Mouse (Mus musculus) heart, postnatal 0 days (tissue): ENCODE data around the gene Odam. TPM values are rescaled to one million over a fixed set of nuclear protein-coding genes. Genes with fewer than 3 reads are reported as not detected.

Source experiments
- ATAC-seq: fragments of 200-750 bp; cut with Nextera tagmentation; 2 replicates; pipeline ENCODE4 v1.8.0; 2017; ENCODE audit warnings: low read depth, moderate number of reproducible peaks, moderate library complexity; ENCODE audit not compliant: insufficient read depth
- DNase-seq: peaks from one replicate; pipeline ENCODE4 v3.0.0-alpha.2; 2016; ENCODE audit warnings: low spot score
- H3K27ac ChIP-seq: fragments of 300-500 bp; sonication (generic); 2 replicates; pipeline ENCODE4 v1.5.1; 2014; ENCODE audit warnings: low read depth, mild to moderate bottlenecking
- H3K27me3 ChIP-seq: fragments of 300-500 bp; sonication (generic); 2 replicates; pipeline ENCODE4 v1.6.1; 2014; ENCODE audit warnings: low read length, mixed read lengths; ENCODE audit not compliant: control insufficient read depth, insufficient read depth
- H3K36me3 ChIP-seq: fragments of 300-500 bp; sonication (generic); replicated peaks from 2 replicates; pipeline ENCODE4 v1.6.1; 2014; ENCODE audit warnings: low read length, mixed read lengths; ENCODE audit not compliant: control insufficient read depth, insufficient read depth
- H3K4me1 ChIP-seq: fragments of 300-500 bp; sonication (generic); 2 replicates; pipeline ENCODE4 v1.6.1; 2014; ENCODE audit warnings: antibody characterized with exemption; ENCODE audit not compliant: control insufficient read depth, insufficient read depth
- H3K4me2 ChIP-seq: fragments of 300-500 bp; sonication (generic); 2 replicates; pipeline ENCODE4 v1.6.1; 2014; ENCODE audit warnings: low read depth, mild to moderate bottlenecking, low read length, moderate library complexity
- H3K4me3 ChIP-seq: fragments of 300-500 bp; sonication (generic); 2 replicates; pipeline ENCODE4 v1.5.1; 2014; ENCODE audit warnings: low read depth, low read length
- H3K9ac ChIP-seq: fragments of 300-500 bp; sonication (generic); replicated peaks from 2 replicates; pipeline ENCODE4 v1.6.1; 2014; ENCODE audit warnings: low read depth, low read length, mixed read lengths
- H3K9me3 ChIP-seq: fragments of 300-500 bp; sonication (generic); replicated peaks from 2 replicates; pipeline ENCODE4 v1.6.1; 2016; ENCODE audit warnings: low read length; ENCODE audit not compliant: control insufficient read depth
- CTCF ChIP-seq: IDR thresholded peaks from 2 replicates; pipeline ENCODE4 v1.5.1; 2016; ENCODE audit warnings: antibody characterized with exemption, control low read depth, low read depth
- EP300 ChIP-seq: IDR thresholded peaks from 2 replicates; pipeline ENCODE4 v1.6.1; 2016; ENCODE audit warnings: antibody characterized with exemption, low read depth
- WGBS: fragments of 180-500 bp; shearing (Covaris S2); extraction: QIAGEN DNeasy Blood & Tissue Kit; methylation state at CpG from one replicate; pipeline ENCODE4 v1.1.7; 2014; 5-methylcytosine and 5-hydroxymethylcytosine counted together
- polyA plus RNA-seq: library from polyadenylated mRNA; unstranded; fragments of >200 nt; fragmentation: Nextera tagmentation; extraction: Ambion mirVana; gene quantifications from 2 replicates; pipeline ENCODE4 v1.2.1, GENCODE M21; 2015
- total RNA-seq: library from RNA; depleted of rRNA; stranded (reverse); fragments of >200 nt; gene quantifications from 2 replicates; pipeline ENCODE4 v1.2.3, GENCODE M21; 2014; ENCODE audit warnings: low replicate concordance; rRNA removed

Gene Odam
- total and polyA plus RNA-seq, 2 experiments from 2014 or later: not detected

GRCm38 (mm10) chr5:87940752-87941151, 55.9 kb downstream of the Odam start:
- Histone ChIP-seq H3K4me3 (no peak overlapping the region), H3K36me3 (no peaks in the 10 kb centered on the region), H3K27ac (no peak overlapping the region), H3K9ac (no peak overlapping the region), H3K9me3 (no peaks in the 10 kb centered on the region), H3K4me2 (no peak overlapping the region), H3K27me3 (no peaks in the 10 kb centered on the region), H3K4me1 (no peaks in the 10 kb centered on the region)
- WGBS: 32% methylated on average over 3 of the region's 3 CpGs
- DNase-seq: no peak
- ATAC-seq: no peak
- TF ChIP-seq EP300: no peak
- 0 out of 2 replicates have a peak, but pooled peaks have one; percentile 6 for TF ChIP-seq CTCF

GRCm38 (mm10) chr5:87942515-87942914, 57.7 kb downstream of the Odam start:
- Histone ChIP-seq H3K4me1 (no peaks in the 10 kb centered on the region), H3K27me3 (no peaks in the 10 kb centered on the region), H3K4me3 (no peak overlapping the region), H3K9me3 (no peaks in the 10 kb centered on the region), H3K27ac (no peak overlapping the region), H3K9ac (no peak overlapping the region), H3K36me3 (no peaks in the 10 kb centered on the region), H3K4me2 (no peak overlapping the region)
- ATAC-seq (no peak), DNase-seq (no peak)
- TF ChIP-seq EP300: no peak
- no peak for TF ChIP-seq CTCF

Other genes with a start within 250 kb of the Odam start
- gene Csn1s1, start 218.8 kb upstream of the Odam start, total RNA-seq: not detected in 2 replicates
- gene Csn1s1, start 218.8 kb upstream of the Odam start, polyA plus RNA-seq: not detected in 2 replicates
- gene Csn2, start 185.4 kb upstream of the Odam start, total RNA-seq: not detected in 2 replicates
- gene Csn2, start 185.4 kb upstream of the Odam start, polyA plus RNA-seq: not detected in 2 replicates
- gene Csn1s2a, start 110.5 kb upstream of the Odam start, total RNA-seq: not detected in 2 replicates
- gene Csn1s2a, start 110.5 kb upstream of the Odam start, polyA plus RNA-seq: not detected in 2 replicates
- gene Csn1s2b, start 76.9 kb upstream of the Odam start, total RNA-seq: not detected in 2 replicates
- not detected in 2 replicates for gene Csn1s2b, start 76.9 kb upstream of the Odam start, polyA plus RNA-seq
- gene Prr27, start 59.3 kb upstream of the Odam start, total RNA-seq: not detected in 2 replicates
- not detected in 2 replicates for gene Prr27, start 59.3 kb upstream of the Odam start, polyA plus RNA-seq
- not detected in 2 replicates for gene Csn3, start 40.5 kb downstream of the Odam start, total RNA-seq
- gene Csn3, start 40.5 kb downstream of the Odam start, polyA plus RNA-seq: not detected in 2 replicates
- not detected in 2 replicates for gene 2310003L06Rik, start 84.4 kb downstream of the Odam start, total RNA-seq
- not detected in 2 replicates for gene 2310003L06Rik, start 84.4 kb downstream of the Odam start, polyA plus RNA-seq
- gene Gm28434, start 84.5 kb downstream of the Odam start, total RNA-seq: not detected in 2 replicates
- not detected in 2 replicates for gene Gm28434, start 84.5 kb downstream of the Odam start, polyA plus RNA-seq
- not detected in 2 replicates for gene Cabs1, start 94.4 kb downstream of the Odam start, total RNA-seq
- not detected in 2 replicates for gene Cabs1, start 94.4 kb downstream of the Odam start, polyA plus RNA-seq
- gene Smr3a, start 117.5 kb downstream of the Odam start, total RNA-seq: not detected in 2 replicates
- gene Smr3a, start 117.5 kb downstream of the Odam start, polyA plus RNA-seq: not detected in 2 replicates
- not detected in 2 replicates for gene Smr2, start 201.5 kb downstream of the Odam start, total RNA-seq
- gene Smr2, start 201.5 kb downstream of the Odam start, polyA plus RNA-seq: not detected in 2 replicates
- not detected in 2 replicates for gene Gm11116, start 226.5 kb downstream of the Odam start, total RNA-seq
- not detected in 2 replicates for gene Gm11116, start 226.5 kb downstream of the Odam start, polyA plus RNA-seq